Mouse (Mus musculus) heart, postnatal 36 days (tissue): ENCODE data around the gene Fam3b. TPM values are rescaled to one million over a fixed set of nuclear protein-coding genes. Genes with fewer than 3 reads are reported as not detected.
A peak's percentile ranks its signal among the peaks of the same experiment; 100 is the strongest.

Experiments used
- DNase-seq, 2 experiments: peaks; one replicate each; pipeline ENCODE4 v3.0.0; 2021 to 2022
- intact Hi-C: fragments of 180-260 bp; cut with DNase I; formaldehyde crosslinking; loops from one replicate; pipeline ENCODE4 v1.15.1; 2025
- total RNA-seq, 2 experiments: library from RNA; stranded (reverse); gene quantifications; 2 replicates each; pipeline ENCODE4 v1.2.3; 2021

Fam3b gene
- total RNA-seq, 2 experiments from 2014 or later, result not detected

DNA sequence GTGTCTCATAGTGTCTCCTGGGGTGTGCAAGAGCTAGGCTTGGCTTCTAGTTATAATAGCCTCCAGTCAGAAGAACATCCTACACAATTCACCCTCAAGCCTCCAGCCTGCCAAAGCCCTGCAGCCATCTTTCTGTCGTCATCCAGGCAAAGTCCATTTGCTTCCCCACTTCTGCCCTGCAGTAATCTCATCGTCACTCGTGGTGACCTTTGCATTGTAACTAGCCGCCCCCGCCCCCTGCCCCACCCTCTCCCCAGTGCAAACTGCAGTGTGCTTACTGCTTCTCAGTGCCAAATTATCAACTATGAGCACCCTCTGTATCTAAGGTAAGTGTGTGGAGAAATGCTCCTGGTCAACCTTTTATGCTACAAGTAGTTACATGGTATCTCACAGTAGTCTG is 16.9 kb downstream of the Fam3b start:
- intact Hi-C loops, result no loop called here
- no peak for DNase-seq

DNA sequence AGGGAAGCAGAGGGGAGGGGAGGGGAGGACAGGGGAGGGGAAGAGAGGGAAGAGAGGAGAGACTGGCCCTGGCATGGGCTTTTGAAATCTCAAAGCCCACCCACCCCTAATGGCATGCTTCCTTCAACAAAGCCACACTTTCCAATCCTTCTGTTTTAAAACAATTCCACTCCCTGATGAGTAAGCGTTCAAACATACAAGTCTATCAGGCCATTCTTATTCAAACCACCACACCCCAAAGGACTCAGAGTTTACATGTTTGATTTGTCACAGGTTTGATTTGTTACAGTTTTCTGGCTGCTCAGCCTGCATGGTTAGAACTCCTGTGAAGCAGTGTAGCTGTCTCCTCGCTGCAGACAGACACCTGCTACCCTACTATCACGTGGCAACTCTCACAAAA is 18.6 kb downstream of the Fam3b start:
- DNase-seq, result no peak

GRCm38 (mm10) chr16:97492369-97492768 is 22.2 kb downstream of the Fam3b start:
- intact Hi-C loops, result no loop called here
- no peak for DNase-seq

More for the DNA sequence above, 18.6 kb downstream of the Fam3b start:
- intact Hi-C loops, result no loop called here

GRCm38 (mm10) chr16:97478655-97479054 is 36.0 kb downstream of the Fam3b start:
- no peak for DNase-seq
- intact Hi-C loops, result no loop called here

DNA sequence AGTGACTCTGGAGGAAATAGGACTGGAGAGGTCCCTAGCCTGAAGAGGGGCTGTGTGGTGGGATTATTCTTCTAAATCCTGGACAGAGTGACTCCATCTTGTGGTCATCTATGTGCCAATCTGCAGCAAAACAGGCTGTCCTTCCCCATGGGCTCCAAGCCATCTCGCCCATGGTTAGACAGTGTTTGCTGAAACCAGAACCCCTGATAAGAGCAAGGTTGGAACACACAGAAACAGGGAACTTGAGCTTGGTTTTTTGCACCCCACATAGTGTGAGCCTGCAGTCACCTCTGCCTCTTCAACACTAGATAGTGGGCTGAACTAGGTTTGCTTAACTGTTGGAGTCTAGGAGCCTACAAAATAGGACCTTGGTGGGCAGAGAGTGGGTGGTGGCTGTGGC is 38.1 kb downstream of the Fam3b start:
- intact Hi-C loops, result no loop called here
- no peak for DNase-seq

DNA sequence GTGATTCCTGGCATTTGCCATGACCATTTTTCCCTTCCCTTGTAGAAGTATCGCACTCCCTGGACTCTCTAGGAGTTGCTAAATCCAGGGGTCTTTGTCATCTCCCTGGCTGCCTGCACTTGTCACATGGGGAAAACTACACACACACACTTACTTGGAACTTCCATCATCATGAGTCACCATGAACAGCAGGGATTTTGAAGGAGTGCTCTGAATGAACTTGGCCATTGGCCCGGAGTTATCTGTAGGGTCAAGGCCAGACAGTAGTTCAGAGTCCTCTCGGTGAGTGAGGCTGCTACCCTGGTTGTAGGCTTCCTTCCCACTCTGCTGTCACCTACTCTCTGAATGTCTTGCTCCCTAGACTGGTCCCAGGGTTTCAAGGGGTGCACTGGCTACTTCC is 39.0 kb downstream of the Fam3b start:
- intact Hi-C loops, result no loop called here
- peak; percentile 11 to 24 for DNase-seq

DNA sequence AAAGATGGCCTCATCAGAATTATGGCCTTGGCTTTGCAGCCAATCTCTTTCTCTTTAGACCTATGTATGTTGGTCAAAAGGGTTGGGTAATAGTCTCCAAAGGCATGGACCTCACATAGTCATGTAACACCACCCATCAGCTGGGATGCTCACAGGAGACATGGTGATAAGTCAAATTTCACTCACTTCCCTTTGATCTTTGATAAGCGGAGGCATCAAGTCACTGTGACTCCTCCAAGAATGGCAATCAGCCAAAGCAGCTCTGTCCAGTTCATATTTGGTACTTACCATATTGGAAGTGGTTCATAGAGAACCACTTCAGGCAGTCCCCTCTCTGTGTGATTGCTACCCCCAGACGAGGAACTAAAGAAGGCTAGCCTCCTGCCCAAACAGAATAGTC is 39.9 kb downstream of the Fam3b start:
- no peak for DNase-seq
- intact Hi-C loops, result no loop called here

DNA sequence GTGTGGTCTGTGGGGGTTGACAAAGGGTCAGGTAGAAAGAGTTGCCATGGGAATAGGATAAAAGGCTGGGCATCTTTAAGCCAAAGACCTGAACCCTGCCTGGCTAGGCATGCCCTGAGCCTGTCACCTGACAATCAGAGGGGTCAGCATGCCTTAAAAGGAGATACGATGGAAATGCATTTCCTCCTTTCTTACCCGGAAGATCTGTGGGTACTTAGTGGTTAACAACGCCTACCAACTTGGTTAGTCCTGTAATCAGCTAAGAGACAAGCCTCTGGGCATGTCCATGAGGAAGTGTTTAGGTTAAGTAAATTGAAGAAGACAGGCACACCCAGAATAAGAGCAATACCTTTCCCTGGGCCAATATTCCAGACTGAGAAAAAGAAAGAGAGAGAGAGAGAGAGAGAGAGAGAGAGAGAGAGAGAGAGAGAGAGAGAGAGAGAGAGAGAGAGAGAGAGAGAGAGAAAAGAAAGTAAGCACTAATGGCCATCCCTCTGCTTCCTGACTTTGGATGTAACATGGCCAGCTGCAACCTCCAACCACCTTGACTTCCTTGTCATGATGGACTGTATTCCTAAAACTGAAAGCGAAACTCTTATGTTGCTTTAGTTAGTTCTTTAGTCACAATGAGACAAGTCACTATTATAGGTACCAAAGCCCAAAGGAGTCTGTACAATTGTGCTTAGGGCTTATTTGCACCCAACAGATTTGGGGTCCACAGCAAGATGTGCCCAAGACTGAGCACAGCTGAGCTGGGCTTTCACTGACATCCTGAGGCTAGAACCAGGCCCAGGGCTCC is 46.4 kb downstream of the Fam3b start:
- DNase-seq, result no peak
- intact Hi-C loops, result loop anchor here (5.0 kb wide), 1 partner anchor 156 kb away; no protein-coding TSS in a partner anchor

- intact Hi-C loops, result loop anchor here (5.0 kb wide), 1 partner anchor 155 kb away; no protein-coding TSS in a partner anchor
- no peak for DNase-seq
Measured at GRCm38 (mm10) chr16:97467472-97467871, 47.1 kb downstream of the Fam3b start.

DNA sequence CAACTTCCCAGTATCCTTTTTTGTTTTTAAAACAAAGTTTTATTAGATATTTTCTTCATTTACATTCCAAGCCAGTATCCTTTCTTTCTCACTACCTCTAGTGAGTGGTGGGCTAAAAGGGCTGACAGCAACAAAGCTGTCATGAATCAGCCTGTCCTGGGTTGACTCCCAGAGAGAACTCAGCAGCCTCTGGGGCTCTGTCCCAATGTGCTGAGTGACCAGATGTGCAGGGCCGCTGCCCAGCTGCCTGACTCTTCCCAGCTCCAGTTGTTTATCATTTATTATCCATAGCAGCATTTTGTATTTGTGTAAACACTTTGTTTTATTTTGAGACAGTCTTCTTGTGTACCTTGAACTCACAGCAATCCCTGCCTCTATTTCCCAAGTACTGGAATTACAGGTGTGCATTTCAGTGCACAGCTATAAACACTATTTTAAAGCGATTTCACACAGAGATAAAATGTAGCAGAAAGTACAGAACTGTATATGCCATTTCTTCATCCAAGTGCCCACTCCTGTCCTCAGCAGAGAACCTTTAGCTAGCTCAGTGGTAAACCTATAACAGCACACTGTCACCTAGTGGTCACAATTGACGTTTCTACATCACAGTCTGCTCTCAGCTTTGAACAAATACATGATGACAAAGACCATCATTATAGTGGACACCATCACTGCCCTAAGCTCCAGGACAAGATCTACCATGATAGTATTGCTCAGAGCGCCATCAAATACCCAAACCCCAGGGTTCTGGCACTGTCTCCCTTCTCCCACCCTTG is 48.2 kb downstream of the Fam3b start:
- intact Hi-C loops, result loop anchor here (5.0 kb wide), 1 partner anchor 154 kb away; no protein-coding TSS in a partner anchor
- no peak for DNase-seq

DNA sequence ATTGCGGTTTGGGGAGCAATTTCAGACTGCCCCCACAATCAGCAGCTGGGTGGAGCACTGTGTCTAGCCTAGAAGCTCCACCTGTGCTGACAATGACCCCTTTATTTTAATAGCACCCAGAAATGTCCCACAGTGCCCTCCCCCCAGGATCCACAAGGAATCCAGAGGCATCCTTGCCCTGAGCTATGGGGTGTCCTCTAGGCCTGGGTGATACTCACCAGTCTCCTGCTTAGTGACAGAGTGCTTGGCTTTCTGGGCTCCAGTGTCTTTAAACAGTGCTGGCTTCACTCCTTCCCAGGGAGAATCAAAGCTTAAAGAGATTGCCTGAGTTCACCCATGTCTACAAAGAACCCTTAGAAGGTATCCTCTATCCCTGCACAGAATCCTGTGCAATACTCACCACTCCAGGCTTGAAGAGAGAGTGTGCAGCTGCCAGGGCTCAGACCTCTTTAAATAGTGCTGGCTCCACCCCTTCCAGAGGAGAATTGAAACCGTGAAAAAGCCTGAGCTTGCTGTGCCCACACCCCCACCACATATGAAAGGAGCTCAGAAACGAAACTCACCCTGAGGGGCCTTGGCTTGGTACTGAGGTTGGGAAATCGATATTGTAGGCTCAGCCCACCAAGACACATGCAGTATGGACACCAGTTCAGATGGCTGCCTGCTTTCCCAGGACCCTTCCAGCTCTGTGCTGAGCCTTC is 52.0 kb downstream of the Fam3b start, which contains the start of gene Mx1:
TSS of gene Mx1 (minus strand) at position 427 of the 701 bp plus-strand sequence.
- intact Hi-C loops, result loop anchor here (5.0 kb wide), 1 partner anchor 75 kb away; no protein-coding TSS in a partner anchor
- DNase-seq, result peak; percentile 19 to 21

DNA sequence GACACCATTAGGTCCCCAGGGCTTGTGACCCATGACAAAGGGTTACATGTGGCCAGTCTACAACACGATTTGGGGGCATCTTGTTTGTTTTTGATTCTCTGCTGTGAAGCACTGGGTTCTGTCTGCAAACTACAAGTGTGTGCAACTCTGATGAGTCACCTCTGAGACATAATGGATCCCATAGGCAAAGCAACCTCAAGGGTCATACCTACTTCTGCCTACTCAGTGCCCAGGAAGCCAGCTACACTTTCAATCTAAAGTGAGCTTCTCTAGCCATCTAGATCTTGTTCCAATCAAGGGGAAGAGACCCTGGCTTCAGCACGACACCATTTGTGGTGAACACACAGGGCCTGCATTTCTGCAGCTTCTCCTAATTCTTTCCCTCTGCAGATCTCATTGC is 53.3 kb downstream of the Fam3b start:
- intact Hi-C loops, result loop anchor here (5.0 kb wide), 1 partner anchor 76 kb away; no protein-coding TSS in a partner anchor
- no peak for DNase-seq

DNA sequence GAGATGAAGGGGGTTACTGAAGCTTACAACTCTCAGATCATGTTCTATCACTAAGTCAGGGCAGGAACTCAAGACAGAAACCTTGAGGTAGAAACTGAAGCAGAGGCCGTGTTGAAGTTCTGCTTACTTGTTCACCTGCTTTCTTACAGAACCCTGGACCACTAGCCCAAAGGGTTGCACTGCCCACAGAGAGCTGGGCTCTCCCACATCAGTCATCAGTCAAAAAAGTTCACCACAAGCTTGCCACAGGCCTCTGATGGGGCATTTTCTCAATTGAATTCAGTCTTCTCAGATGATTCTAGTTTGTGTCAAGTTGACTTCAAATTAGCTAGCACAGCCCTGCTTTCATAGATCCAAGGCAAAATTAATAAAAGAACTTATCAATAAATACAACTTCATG is 54.8 kb downstream of the Fam3b start:
- DNase-seq, result no peak
- intact Hi-C loops, result loop anchor here (5.0 kb wide), 1 partner anchor 77 kb away; no protein-coding TSS in a partner anchor

DNA sequence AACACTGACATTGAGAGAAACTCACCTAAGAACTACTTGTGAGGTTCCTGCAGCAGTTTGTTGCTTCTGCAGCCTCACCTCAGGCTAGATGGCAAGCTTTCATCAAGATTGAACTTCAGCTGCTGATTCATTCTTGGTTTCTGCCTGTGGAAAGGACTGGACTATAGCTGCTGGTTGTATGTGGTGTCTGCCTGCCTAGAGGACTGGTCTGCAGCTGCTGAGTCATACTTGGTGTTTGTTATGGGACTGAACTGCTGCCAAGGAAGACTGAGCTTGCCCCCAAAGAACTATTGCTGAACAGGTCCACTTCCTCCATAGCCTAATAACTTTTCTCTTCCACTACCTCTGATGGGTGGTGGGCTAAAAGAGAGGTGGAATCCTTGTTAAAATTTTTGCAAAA is 67.2 kb downstream of the Fam3b start:
- no peak for DNase-seq
- intact Hi-C loops, result no loop called here

DNA sequence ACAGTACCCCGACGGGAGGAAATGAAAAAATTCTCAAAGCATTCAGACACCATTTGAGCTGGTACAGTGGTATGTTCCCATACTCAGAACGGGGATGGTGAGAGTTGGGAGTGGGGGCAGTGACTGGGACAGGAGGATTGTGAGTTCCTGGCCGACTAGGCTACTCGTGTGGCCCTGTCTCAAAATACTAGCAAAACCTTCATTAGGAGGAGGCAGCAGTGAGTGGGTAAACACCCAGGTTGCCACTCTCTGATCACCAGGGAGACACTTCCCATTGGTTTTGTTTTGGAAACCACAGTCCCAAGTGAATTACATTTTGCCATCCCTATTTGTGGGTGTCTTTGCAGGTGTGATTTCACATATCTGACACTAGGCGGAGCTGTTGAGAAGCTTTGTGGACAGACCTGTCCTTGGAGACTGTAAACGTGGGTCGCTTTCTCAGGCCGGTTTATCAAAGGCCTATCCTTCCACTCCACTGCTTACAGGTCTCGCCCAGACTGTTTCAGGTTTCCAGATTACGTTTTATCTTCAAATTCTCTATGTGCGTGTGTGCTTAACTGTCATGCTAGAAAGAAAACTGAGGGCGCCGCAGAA is 70.8 kb downstream of the Fam3b start:
- peak; percentile 40 to 47 for DNase-seq
- intact Hi-C loops, result loop anchor here (2.0 to 5.0 kb wide), 4 partner anchors 125 to 334 kb away; no protein-coding TSS in a partner anchor

- intact Hi-C loops, result loop anchor here (2.0 to 5.0 kb wide), 2 partner anchors 129 to 335 kb away; no protein-coding TSS in a partner anchor
Measured at GRCm38 (mm10) chr16:97441967-97442366, 72.6 kb downstream of the Fam3b start.

DNA sequence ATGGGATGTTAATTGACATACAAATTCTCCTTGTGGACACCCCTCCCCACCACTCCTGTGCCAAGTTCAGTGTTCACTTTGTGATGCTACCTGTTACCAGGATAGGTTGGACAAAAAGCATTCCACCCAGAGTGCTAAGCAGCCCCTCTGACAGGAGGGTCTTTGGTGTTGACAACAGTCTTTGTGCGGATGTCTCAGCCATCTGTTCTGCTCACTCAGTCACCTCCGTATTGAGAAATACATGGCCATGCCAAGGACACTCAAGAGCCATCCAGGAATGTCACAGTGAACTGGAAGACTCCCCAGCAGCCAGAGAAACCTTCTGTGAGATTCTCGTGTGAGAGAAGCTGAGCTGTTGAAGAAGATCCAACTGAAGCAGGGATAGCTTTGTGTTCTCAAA is 76.4 kb downstream of the Fam3b start:
- no peak for DNase-seq
- intact Hi-C loops, result no loop called here

More at GRCm38 (mm10) chr16:97441967-97442366, 72.6 kb downstream of the Fam3b start:
- no peak for DNase-seq

DNA sequence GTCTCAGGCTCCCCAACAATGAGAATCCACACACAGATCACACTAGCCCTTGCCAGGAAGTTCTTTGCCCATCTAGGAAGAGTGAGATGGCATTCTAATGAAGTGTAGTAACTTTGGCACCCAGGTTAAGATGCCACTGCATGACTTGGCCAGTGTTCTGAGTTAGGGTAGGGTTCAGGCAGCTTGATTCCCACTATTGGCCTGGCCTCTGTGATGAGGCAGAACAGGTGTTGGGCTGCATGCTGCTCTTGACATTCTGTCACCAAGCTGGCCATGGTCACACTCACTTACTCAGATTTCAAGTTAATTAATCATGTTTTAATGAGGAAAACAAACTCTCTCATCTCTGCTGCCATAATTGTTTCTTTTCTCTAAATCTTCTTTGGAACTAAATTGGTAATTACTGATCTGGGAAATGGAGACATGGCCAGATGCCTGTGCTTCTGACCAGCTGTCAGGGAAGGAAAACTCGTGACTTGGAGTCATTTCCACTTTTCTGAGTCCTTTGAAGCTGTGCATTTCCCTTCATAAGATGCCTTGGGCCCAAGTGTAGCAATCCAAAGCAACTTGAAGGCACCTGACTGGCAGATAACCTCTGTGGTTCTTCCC is 77.1 kb downstream of the Fam3b start:
- DNase-seq, result no peak
- intact Hi-C loops, result no loop called here

- intact Hi-C loops, result no loop called here
- DNase-seq, result no peak
Measured at GRCm38 (mm10) chr16:97434206-97434605, 80.4 kb downstream of the Fam3b start.

DNA sequence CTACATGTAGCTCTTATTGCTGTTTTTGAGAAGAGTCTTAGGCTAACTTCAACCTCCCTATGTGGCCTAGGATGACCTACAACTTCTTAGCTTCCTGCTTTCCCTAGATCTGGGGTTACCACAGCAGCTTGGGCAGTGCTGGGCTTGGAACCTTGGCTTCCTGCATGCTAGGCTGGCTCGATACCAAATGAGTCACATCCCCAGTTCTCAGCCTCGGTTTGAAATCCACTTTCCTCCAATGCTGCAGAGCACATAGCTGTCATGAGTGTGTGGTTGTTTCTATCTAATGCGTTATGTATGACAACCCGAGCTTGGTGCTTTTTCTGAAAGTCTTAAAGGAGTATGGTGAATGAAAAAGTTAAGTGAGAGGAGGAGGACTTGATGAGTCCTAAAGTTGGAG is 83.3 kb downstream of the Fam3b start:
- peak; percentile 58 for DNase-seq
- intact Hi-C loops, result no loop called here
